Mouse (Mus musculus) lung, embryonic 14.5 days (tissue): ENCODE data around the gene Mthfd1l. TPM values are rescaled to one million over a fixed set of nuclear protein-coding genes. Genes with fewer than 3 reads are reported as not detected.

Experiments
- ATAC-seq: fragments of 200-750 bp; cut with Nextera tagmentation; 2 replicates; pipeline ENCODE4 v1.8.0; 2017; ENCODE audit warnings: mild to moderate bottlenecking, moderate TSS enrichment, moderate library complexity; ENCODE audit not compliant: insufficient read depth
- DNase-seq: peaks from one replicate; pipeline ENCODE4 v3.0.0-alpha.2; 2015
- H3K27ac ChIP-seq: fragments of 300-500 bp; sonication (generic); 2 replicates; pipeline ENCODE4 v1.5.1; 2014; ENCODE audit warnings: low read depth, mild to moderate bottlenecking, moderate library complexity
- H3K27me3 ChIP-seq: fragments of 300-500 bp; sonication (generic); 2 replicates; pipeline ENCODE4 v1.6.1; 2014; ENCODE audit warnings: low read length, control low read depth; ENCODE audit not compliant: insufficient read depth
- H3K36me3 ChIP-seq: fragments of 300-500 bp; sonication (generic); 2 replicates; pipeline ENCODE4 v1.6.1; 2014; ENCODE audit warnings: control low read depth; ENCODE audit not compliant: insufficient read depth
- H3K4me1 ChIP-seq: fragments of 300-500 bp; sonication (generic); 2 replicates; pipeline ENCODE4 v1.6.1; 2014; ENCODE audit warnings: antibody characterized with exemption, control low read depth; ENCODE audit not compliant: insufficient read depth
- H3K4me2 ChIP-seq: fragments of 300-500 bp; sonication (generic); 2 replicates; pipeline ENCODE4 v1.6.1; 2014; ENCODE audit warnings: mild to moderate bottlenecking
- H3K4me3 ChIP-seq: fragments of 300-500 bp; sonication (generic); 2 replicates; pipeline ENCODE4 v1.5.1; 2014; ENCODE audit warnings: low read depth, low read length
- H3K9ac ChIP-seq: fragments of 300-500 bp; sonication (generic); 2 replicates; pipeline ENCODE4 v1.6.1; 2014
- H3K9me3 ChIP-seq: fragments of 300-500 bp; sonication (generic); 2 replicates; pipeline ENCODE4 v1.6.1; 2016; ENCODE audit warnings: low read depth, low read length, control low read depth
- CTCF ChIP-seq: IDR thresholded peaks from 2 replicates; pipeline ENCODE4 v1.5.1; 2016; ENCODE audit warnings: antibody characterized with exemption, low read depth
- WGBS: fragments of 180-500 bp; shearing (Covaris S2); extraction: QIAGEN DNeasy Blood & Tissue Kit; methylation state at CpG from one replicate; pipeline ENCODE4 v1.1.7; 2014; 5-methylcytosine and 5-hydroxymethylcytosine counted together
- polyA plus RNA-seq: library from polyadenylated mRNA; unstranded; fragments of >200 nt; fragmentation: Nextera tagmentation; extraction: Ambion mirVana; gene quantifications from 2 replicates; pipeline ENCODE4 v1.2.1, GENCODE M21; 2014

The Mthfd1l gene
- polyA plus RNA-seq, 1 experiment from 2014 or later: 21.7 TPM

GRCm38 (mm10) chr10:3958591-3958990 lies 14.3 kb upstream of the Mthfd1l start:
- H3K4me3 ChIP-seq: no peak overlapping the region
- H3K36me3 ChIP-seq: peaks cover 22% of the 10 kb centered on the region; the same call in 1 of the 2 replicates
- H3K9me3 ChIP-seq: no peaks in the 10 kb centered on the region
- peak; percentile 30 for TF ChIP-seq CTCF
- H3K9ac ChIP-seq: no peak overlapping the region
- no peak overlapping the region for H3K4me2 ChIP-seq
- H3K27me3 ChIP-seq: no peaks in the 10 kb centered on the region
- 71% methylated on average over 5 of the region's 5 CpGs for WGBS
- DNase-seq (no peak), ATAC-seq (no peak)
- H3K27ac ChIP-seq: no peak overlapping the region
- no peaks in the 10 kb centered on the region for H3K4me1 ChIP-seq

DNA sequence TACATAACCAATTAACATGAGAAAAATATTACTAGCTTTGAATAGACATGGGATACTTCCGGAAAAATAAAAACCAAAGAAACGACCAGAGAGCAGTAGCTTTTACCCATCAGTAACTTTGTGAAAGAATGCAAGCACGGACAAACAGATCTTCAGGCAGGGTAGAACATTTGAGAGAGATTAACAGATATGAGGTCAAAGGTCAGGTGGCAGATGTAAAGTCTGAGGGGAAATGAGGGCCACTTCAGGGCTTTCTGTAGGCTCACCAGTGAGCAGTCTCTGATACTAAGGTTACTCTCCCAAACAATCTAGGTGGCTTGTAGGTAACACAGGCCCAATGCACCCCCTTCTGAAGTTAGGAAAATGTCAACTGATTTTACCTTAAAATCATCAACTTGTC lies 3.9 kb upstream of the Mthfd1l start:
- TF ChIP-seq CTCF: no peak
- H3K4me2 ChIP-seq: no peak overlapping the region
- ATAC-seq: no peak
- H3K9ac ChIP-seq: no peak overlapping the region
- no peaks in the 10 kb centered on the region for H3K9me3 ChIP-seq
- H3K36me3 ChIP-seq: no peaks in the 10 kb centered on the region
- no peak overlapping the region for H3K27ac ChIP-seq
- WGBS: 38% methylated on average over 3 of the region's 3 CpGs
- H3K27me3 ChIP-seq: no peaks in the 10 kb centered on the region
- DNase-seq: no peak
- no peak overlapping the region for H3K4me3 ChIP-seq
- H3K4me1 ChIP-seq: peaks cover 5% of the 10 kb centered on the region; the same call in 1 of the 2 replicates

GRCm38 (mm10) chr10:3972237-3972636 lies 681 bp upstream of the Mthfd1l start:
- H3K4me3 ChIP-seq: peak overlapping the region; percentile 74
- DNase-seq (no peak), ATAC-seq (no peak)
- no peaks in the 10 kb centered on the region for H3K36me3 ChIP-seq
- no peak for TF ChIP-seq CTCF
- H3K9me3 ChIP-seq: no peaks in the 10 kb centered on the region
- H3K9ac ChIP-seq: peak overlapping the region; percentile 85; the same call in 1 of the 2 replicates
- H3K4me1 ChIP-seq: peaks cover 8% of the 10 kb centered on the region; the same call in 1 of the 2 replicates
- 89% methylated on average over 9 of the region's 9 CpGs for WGBS
- no peaks in the 10 kb centered on the region for H3K27me3 ChIP-seq
- H3K4me2 ChIP-seq: peak overlapping the region; percentile 91
- H3K27ac ChIP-seq: peak overlapping the region; percentile 98; the same call in 1 of the 2 replicates

DNA sequence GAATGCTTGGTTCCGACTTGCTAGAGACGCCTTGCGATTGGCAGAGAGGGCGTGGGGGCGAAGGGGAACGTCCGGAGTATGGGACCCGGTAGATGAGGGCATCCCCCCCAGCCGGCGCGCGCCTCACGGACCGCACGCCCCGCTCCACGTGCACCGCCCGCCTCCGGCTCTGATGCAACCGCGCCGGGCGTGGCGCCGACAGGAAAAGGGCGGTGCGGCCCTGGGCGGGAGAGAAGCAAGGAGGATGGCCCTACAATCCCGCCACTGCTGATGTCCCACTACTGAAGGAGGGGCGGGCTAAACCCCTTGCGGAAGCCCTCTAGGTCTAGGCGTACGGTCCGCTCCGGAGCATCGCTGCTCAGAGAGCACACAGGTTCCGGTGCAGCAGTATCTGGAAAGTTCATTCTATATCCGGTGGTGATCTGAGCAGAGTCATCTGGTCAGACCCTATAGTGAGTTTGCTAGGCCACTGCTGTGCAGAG lies 712 bp downstream of the Mthfd1l start:
- peak; percentile 94 for ATAC-seq
- peak overlapping the region; percentile 98 for H3K27ac ChIP-seq
- H3K36me3 ChIP-seq: no peaks in the 10 kb centered on the region
- H3K4me3 ChIP-seq: peak overlapping the region; percentile 74
- H3K9ac ChIP-seq: peak overlapping the region; percentile 85
- H3K4me2 ChIP-seq: peak overlapping the region; percentile 91
- DNase-seq: peak; percentile 95
- no peak for TF ChIP-seq CTCF
- H3K4me1 ChIP-seq: peaks cover 8% of the 10 kb centered on the region; the same call in 1 of the 2 replicates
- WGBS: under 1% methylated on average over 39 of the region's 39 CpGs
- no peaks in the 10 kb centered on the region for H3K27me3 ChIP-seq
- no peaks in the 10 kb centered on the region for H3K9me3 ChIP-seq

DNA sequence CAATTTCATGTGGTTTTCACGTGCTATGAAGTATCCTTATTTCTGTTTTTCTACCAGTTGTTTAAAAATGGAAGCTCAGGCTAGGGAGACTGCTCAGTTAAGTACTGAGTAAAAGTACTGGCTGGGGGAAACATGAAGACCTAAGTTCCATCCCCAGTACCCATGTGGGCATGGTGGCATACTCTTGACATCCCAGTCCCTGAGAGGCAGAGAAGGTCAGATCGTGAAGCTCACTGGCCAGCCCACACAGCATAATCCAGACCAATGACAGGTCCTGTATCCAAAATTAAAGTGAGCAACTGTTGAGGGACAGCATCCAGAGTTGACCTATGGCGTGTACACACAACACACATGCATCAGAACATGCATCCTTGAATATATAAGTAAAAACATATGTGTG lies 1.5 kb downstream of the Mthfd1l start:
- H3K27ac ChIP-seq: peak overlapping the region; percentile 18; the same call in 1 of the 2 replicates
- no peaks in the 10 kb centered on the region for H3K27me3 ChIP-seq
- DNase-seq (no peak), ATAC-seq (no peak)
- peaks cover 6% of the 10 kb centered on the region; the same call in 1 of the 2 replicates for H3K36me3 ChIP-seq
- H3K4me1 ChIP-seq: peaks cover 8% of the 10 kb centered on the region; the same call in 1 of the 2 replicates
- H3K9me3 ChIP-seq: no peaks in the 10 kb centered on the region
- WGBS: 63% methylated on average over 3 of the region's 3 CpGs
- peak overlapping the region; percentile 74 for H3K4me3 ChIP-seq
- H3K9ac ChIP-seq: peak overlapping the region; percentile 33; the same call in 1 of the 2 replicates
- TF ChIP-seq CTCF: no peak
- peak overlapping the region; percentile 91 for H3K4me2 ChIP-seq

GRCm38 (mm10) chr10:3975898-3976622 lies 3.1 kb downstream of the Mthfd1l start:
- no peak for ATAC-seq
- Histone ChIP-seq H3K9ac (no peak overlapping the region), H3K9me3 (no peaks in the 10 kb centered on the region), H3K36me3 (peaks cover 21% of the 10 kb centered on the region), H3K27me3 (no peaks in the 10 kb centered on the region), H3K4me3 (no peak overlapping the region), H3K4me1 (peaks cover 8% of the 10 kb centered on the region; the same call in 1 of the 2 replicates), H3K27ac (no peak overlapping the region), H3K4me2 (no peak overlapping the region)
- TF ChIP-seq CTCF: no peak
- 31% methylated on average over 6 of the region's 6 CpGs for WGBS
- peak; percentile 51 for DNase-seq

GRCm38 (mm10) chr10:3976623-3977010 lies 3.7 kb downstream of the Mthfd1l start:
- WGBS: 64% methylated on average over 4 of the region's 4 CpGs
- ATAC-seq (no peak), DNase-seq (peak; percentile 28)
- H3K27me3 ChIP-seq: no peaks in the 10 kb centered on the region
- H3K9ac ChIP-seq: no peak overlapping the region
- H3K4me2 ChIP-seq: no peak overlapping the region
- no peak for TF ChIP-seq CTCF
- no peaks in the 10 kb centered on the region for H3K9me3 ChIP-seq
- no peak overlapping the region for H3K4me3 ChIP-seq
- peaks cover 8% of the 10 kb centered on the region; the same call in 1 of the 2 replicates for H3K4me1 ChIP-seq
- no peak overlapping the region for H3K27ac ChIP-seq
- peaks cover 23% of the 10 kb centered on the region for H3K36me3 ChIP-seq
